Mouse (Mus musculus) bone marrow macrophage, adult 2 months (primary cell): ENCODE data around the gene Nudt14.

Experiments used
- CTCF ChIP-seq: IDR thresholded peaks from 2 replicates; pipeline ENCODE4 v1.5.1; 2012; ENCODE audit warnings: low read depth, mild to moderate bottlenecking, low read length, moderate library complexity
- POLR2A ChIP-seq: IDR thresholded peaks from 2 replicates; pipeline ENCODE4 v1.6.1; 2012; ENCODE audit warnings: mild to moderate bottlenecking, low read depth, low read length, borderline replicate concordance

- TF ChIP-seq CTCF: no peak; the same call in 1 of the 2 replicates
- no peak for TF ChIP-seq POLR2A
Measured at GRCm38 (mm10) chr12:112929562-112930352, 12.2 kb downstream of the Nudt14 start, which contains the start of gene Jag2.
